In genomic region chr3:104599296-104600150, GRCm38 (mm10) we compare ENCODE assay signal across 9 mouse cellular contexts. TPM values are rescaled to one million over a fixed set of nuclear protein-coding genes. Genes with fewer than 3 reads are reported as not detected.
DNase-seq lines count a peak whose midpoint lies in the region; ATAC-seq and TF ChIP-seq lines count a peak whose summit lies in the region.
"Had no signal": no experiment of that assay in that cellular context is flagged by ENCODE, and none has a peak within 500 bp of the region (broad histone marks: within the 10 kb centered on the region; RNA-seq: fewer than 3 reads in every experiment).

No protein-coding gene starts in this region.

- 26% methylated on average over 20 of the region's 20 CpGs for WGBS in heart, embryonic 13.5 days
- WGBS in kidney, embryonic 16.5 days, result 44% methylated on average over 20 of the region's 20 CpGs
- WGBS in midbrain, postnatal 0 days, result 79% methylated on average over 20 of the region's 20 CpGs

- ATAC-seq in heart, embryonic 13.5 days (ENCODE audit: extremely low read depth, insufficient number of reproducible peaks, low FRiP score, low TSS enrichment), result peak; percentile 84
- peak; percentile 95 for ATAC-seq in kidney, embryonic 16.5 days (ENCODE audit: low FRiP score, low TSS enrichment)
- ATAC-seq in monocyte, adult 5-6 weeks (replicated peaks; ENCODE audit: insufficient number of reproducible peaks, low FRiP score, low TSS enrichment, poor library complexity, severe bottlenecking), result no peak
- ATAC-seq in midbrain, postnatal 0 days (ENCODE audit: low FRiP score), result no peak
- ATAC-seq in erythroblast, adult 5-6 weeks (replicated peaks; ENCODE audit: low FRiP score, poor library complexity, severe bottlenecking), result no peak

- DNase-seq in cerebellum, postnatal 25 days, result peak; percentile 23 to 36
- DNase-seq in cerebellum, postnatal 4 days (ENCODE audit: low spot score in 2 of 2), result no peak
- peak; percentile 63 for DNase-seq in lung, postnatal 36 days
- DNase-seq in midbrain, postnatal 0 days (ENCODE audit: low spot score), result no peak
- DNase-seq: B cell, adult 2 months had no signal

- no peaks in the 10 kb centered on the region for H3K9me3 ChIP-seq in heart, embryonic 13.5 days
- H3K9me3 ChIP-seq in kidney, embryonic 16.5 days (ENCODE audit: low read length), result no peaks in the 10 kb centered on the region
- H3K9me3 ChIP-seq in midbrain, postnatal 0 days (ENCODE audit: low read length), result no peaks in the 10 kb centered on the region

- H3K9ac ChIP-seq in heart, embryonic 13.5 days, result peak overlapping the region; percentile 55
- H3K9ac ChIP-seq in kidney, embryonic 16.5 days (replicated peaks; ENCODE audit: low read length), result 0 out of 2 replicates have a peak overlapping the region, but pooled peaks have one; percentile 2
- no peak overlapping the region for H3K9ac ChIP-seq in midbrain, postnatal 0 days (replicated peaks; ENCODE audit: low read length, poor library complexity, severe bottlenecking)

- H3K4me1 ChIP-seq in heart, embryonic 13.5 days, result peaks cover 72% of the 10 kb centered on the region
- H3K4me1 ChIP-seq in kidney, embryonic 16.5 days (ENCODE audit: insufficient read depth, low read length), result peaks cover 25% of the 10 kb centered on the region
- no peaks in the 10 kb centered on the region for H3K4me1 ChIP-seq in midbrain, postnatal 0 days (ENCODE audit: insufficient read depth, low read length)

- peak overlapping the region; percentile 26; the same call in 1 of the 2 replicates for H3K4me3 ChIP-seq in heart, embryonic 13.5 days
- no peak overlapping the region for H3K4me3 ChIP-seq in kidney, embryonic 16.5 days (ENCODE audit: low read length)
- no peak overlapping the region for H3K4me3 ChIP-seq in midbrain, postnatal 0 days (ENCODE audit: low read depth, low read length)

- no peak for TF ChIP-seq CTCF in midbrain, postnatal 0 days (IDR thresholded peaks at IDR 0.05)

- H3K27me3 ChIP-seq in heart, embryonic 13.5 days (replicated peaks), result no peaks in the 10 kb centered on the region
- no peaks in the 10 kb centered on the region for H3K27me3 ChIP-seq in kidney, embryonic 16.5 days (ENCODE audit: insufficient read depth, low read length)
- no peaks in the 10 kb centered on the region for H3K27me3 ChIP-seq in midbrain, postnatal 0 days (ENCODE audit: insufficient read depth, low read length)

- peak overlapping the region; percentile 94 for H3K27ac ChIP-seq in heart, embryonic 13.5 days (replicated peaks)
- peak overlapping the region; percentile 69 for H3K27ac ChIP-seq in kidney, embryonic 16.5 days (ENCODE audit: low read length)
- no peak overlapping the region for H3K27ac ChIP-seq in midbrain, postnatal 0 days (ENCODE audit: low read depth, low read length)

- H3K4me2 ChIP-seq in heart, embryonic 13.5 days, result peak overlapping the region; percentile 58
- peak overlapping the region; percentile 16; the same call in 1 of the 2 replicates for H3K4me2 ChIP-seq in kidney, embryonic 16.5 days (replicated peaks; ENCODE audit: low read depth, low read length)
- no peak overlapping the region for H3K4me2 ChIP-seq in midbrain, postnatal 0 days (ENCODE audit: low read depth, low read length, poor library complexity, severe bottlenecking)

- H3K36me3 ChIP-seq in heart, embryonic 13.5 days, result no peaks in the 10 kb centered on the region
- H3K36me3 ChIP-seq in kidney, embryonic 16.5 days (ENCODE audit: insufficient read depth, low read length), result no peaks in the 10 kb centered on the region
- no peaks in the 10 kb centered on the region for H3K36me3 ChIP-seq in midbrain, postnatal 0 days (ENCODE audit: insufficient read depth, low read length)

RNA-seq across cellular contexts. Expression of gene Slc16a1, which starts 38.9 kb away (rescaled TPM):
- polyA plus RNA-seq in heart, embryonic 13.5 days (2015; fragmentation: Nextera tagmentation; extraction: Ambion mirVana), result 65.4 and 70.4 TPM in 2 replicates
- 44.0 and 48.7 TPM in 2 replicates for polyA plus RNA-seq in kidney, embryonic 16.5 days (2015; fragmentation: Nextera tagmentation; extraction: Ambion mirVana)
- total RNA-seq in monocyte, adult 5-6 weeks (2017), result 4.8 to 7.0 TPM (median 6.2 TPM) in 3 replicates
- 31.2 and 36.6 TPM in 2 replicates for total RNA-seq in midbrain, postnatal 0 days (2014; rRNA removed)
- polyA plus RNA-seq in midbrain, postnatal 0 days (2015; fragmentation: Nextera tagmentation; extraction: Ambion mirVana), result 19.1 and 20.5 TPM in 2 replicates
- 342 and 346 TPM in 2 replicates for total RNA-seq in erythroblast, adult 5-6 weeks (2015; ENCODE audit: low replicate concordance)
- total RNA-seq in erythroblast, adult 5-6 weeks (2017; ENCODE audit: low replicate concordance), result 603 and 703 TPM in 2 replicates

Comparison
In these comparisons a context has a peak if more than half of its experiments do, and no peak if none do; other contexts are left out.
1. DNase-seq: peak in cerebellum, postnatal 25 days (2 of 2) and lung, postnatal 36 days (single experiment); none in cerebellum, postnatal 4 days (0 of 2) and midbrain, postnatal 0 days (single experiment).
2. ATAC-seq: peak in heart, embryonic 13.5 days (single experiment) and kidney, embryonic 16.5 days (single experiment); none in monocyte, adult 5-6 weeks (single experiment), midbrain, postnatal 0 days (single experiment) and erythroblast, adult 5-6 weeks (single experiment).